Comparison of ENCODE assay signal across 27 mouse cellular contexts in genomic region chr4:117359803-117360382, GRCm38 (mm10).
A peak's percentile ranks its signal among the peaks of the same experiment; 100 is the strongest.
DNase-seq lines count a peak whose midpoint lies in the region; ATAC-seq and TF ChIP-seq lines count a peak whose summit lies in the region.
"Had no signal": no experiment of that assay in that cellular context is flagged by ENCODE, and none has a peak within 500 bp of the region (broad histone marks: within the 10 kb centered on the region; RNA-seq: fewer than 3 reads in every experiment).

No protein-coding gene starts in this region.

- TF ChIP-seq CTCF in CH12.LX (conservative IDR thresholded peaks at IDR 0.05 in 1 of 2, IDR thresholded peaks at IDR 0.05 in 1 of 2; ENCODE audit: low read depth in 2 of 2, low read length in 2 of 2): no peak

- H3K4me3 ChIP-seq in CH12.LX (replicated peaks in 1 of 3; ENCODE audit: low read depth in 2 of 3, low read length in 2 of 3, poor library complexity in 1 of 3) (peak overlapping the region in 1 of 3 experiments; percentile 33), ES-E14 (ENCODE audit: insufficient read depth in 1 of 2, low read depth in 1 of 2, low read length in 2 of 2, poor library complexity in 1 of 2, severe bottlenecking in 1 of 2) (no peak overlapping the region)
- H3K4me3 ChIP-seq: erythroblast, embryonic 14.5 days; heart, embryonic 13.5 days; liver, embryonic 13.5 days; midbrain, embryonic 13.5 days; neural tube, embryonic 13.5 days had no signal

- TF ChIP-seq EP300 in CH12.LX (IDR thresholded peaks at IDR 0.05; ENCODE audit: low read length): peak; percentile 80

- H3K79me2 ChIP-seq in CH12.LX (replicated peaks; ENCODE audit: control insufficient read depth, extremely low read depth, insufficient read depth, poor library complexity, severe bottlenecking): no peaks in the 10 kb centered on the region

- DNase-seq in CH12.LX (ENCODE audit: extremely low read depth): peak; percentile 69
- DNase-seq in ES-E14 (ENCODE audit: low read depth, low spot score): no peak
- DNase-seq in skeletal muscle tissue, adult 2 months (ENCODE audit: low read depth, low spot score): peak; percentile 36
- no peak for DNase-seq in Muller cell, postnatal 12 days (ENCODE audit: inconsistent ontology term)
- DNase-seq: adrenal gland, postnatal 14 days; cerebellum, adult 11-12 months; cerebellum, postnatal 10 days; gastrocnemius, postnatal 25 days; heart, postnatal 10 days; kidney, adult 9 months; layer of hippocampus, postnatal 36 days; left cerebral cortex, postnatal 4 days; liver, embryonic 13.5 days; lung, adult 2 months; lung, postnatal 10 days; right cerebral cortex, postnatal 4 days; thymus, adult 2 months; thymus, postnatal 36 days had no signal

- no peaks in the 10 kb centered on the region for H3K36me3 ChIP-seq in CH12.LX (replicated peaks in 1 of 2; ENCODE audit: control insufficient read depth in 1 of 2, insufficient read depth in 1 of 2, low read length in 1 of 2)
- H3K36me3 ChIP-seq in ES-E14 (ENCODE audit: control insufficient read depth, insufficient read depth, low read length, poor library complexity, severe bottlenecking): no peaks in the 10 kb centered on the region
- H3K36me3 ChIP-seq: heart, embryonic 13.5 days; liver, embryonic 13.5 days; midbrain, embryonic 13.5 days; neural tube, embryonic 13.5 days had no signal

- H3K9me3 ChIP-seq in CH12.LX (replicated peaks; ENCODE audit: low read length): no peaks in the 10 kb centered on the region
- H3K9me3 ChIP-seq in ES-E14 (ENCODE audit: control insufficient read depth, insufficient read depth, low read depth, low read length): no peaks in the 10 kb centered on the region
- H3K9me3 ChIP-seq: heart, embryonic 13.5 days; liver, embryonic 13.5 days; midbrain, embryonic 13.5 days; neural tube, embryonic 13.5 days had no signal

- peak overlapping the region; percentile 49 for H3K4me2 ChIP-seq in CH12.LX (ENCODE audit: insufficient read depth, low read depth, poor library complexity, severe bottlenecking)
- H3K4me2 ChIP-seq: heart, embryonic 13.5 days; liver, embryonic 13.5 days; midbrain, embryonic 13.5 days; neural tube, embryonic 13.5 days had no signal

- no peak overlapping the region for H3K27ac ChIP-seq in CH12.LX (ENCODE audit: insufficient read depth, low read depth)
- H3K27ac ChIP-seq in ES-E14 (ENCODE audit: insufficient read depth, low read depth, low read length, poor library complexity, severe bottlenecking): peak overlapping the region; percentile 9; the same call in 1 of the 2 replicates
- H3K27ac ChIP-seq: heart, embryonic 13.5 days; hindbrain, postnatal 0 days; liver, embryonic 13.5 days; macrophage; midbrain, embryonic 13.5 days; neural tube, embryonic 13.5 days had no signal

- no peak; the same call in 1 of the 2 replicates for TF ChIP-seq RAD21 in CH12.LX (IDR thresholded peaks at IDR 0.05; ENCODE audit: low read depth, low read length)

- peaks cover 14 to 84% of the 10 kb centered on the region in 2 experiments for H3K4me1 ChIP-seq in CH12.LX (ENCODE audit: control insufficient read depth in 1 of 2, insufficient read depth in 2 of 2)
- peaks cover 27 to 64% of the 10 kb centered on the region in 2 experiments for H3K4me1 ChIP-seq in ES-E14 (ENCODE audit: control insufficient read depth in 2 of 2, insufficient read depth in 2 of 2, low read length in 2 of 2, poor library complexity in 1 of 2)

- in situ Hi-C loops in CH12.LX (cut with MboI; ENCODE audit: low pct_ligation_motif_present, low pct_unique_long_range_greater_than_20kb, low sequenced_read_pairs) (no loop called here), ES-E14 (cut with MboI; ENCODE audit: low sequenced_read_pairs in 2 of 2, unreplicated experiment in 2 of 2) (no loop called here)

- peak; percentile 61 for ATAC-seq in granulocyte monocyte progenitor cell, adult 5-6 weeks (replicated peaks; ENCODE audit: poor library complexity, severe bottlenecking)
- no peak for ATAC-seq in activated CD4-positive, CD25-positive, alpha-beta regulatory T cell, adult 4 months
- ATAC-seq: intestine, postnatal 0 days; midbrain, embryonic 13.5 days had no signal

- H3K27me3 ChIP-seq in CH12.LX (replicated peaks): no peaks in the 10 kb centered on the region
- H3K27me3 ChIP-seq: liver, embryonic 13.5 days had no signal

- no peak overlapping the region for H3K9ac ChIP-seq in CH12.LX (ENCODE audit: insufficient read depth, low read depth)
- H3K9ac ChIP-seq in ES-E14 (ENCODE audit: insufficient read depth, low read depth, low read length, poor library complexity, severe bottlenecking): no peak overlapping the region
- H3K9ac ChIP-seq: heart, embryonic 13.5 days; liver, embryonic 13.5 days; midbrain, embryonic 13.5 days; neural tube, embryonic 13.5 days had no signal

- dilution Hi-C loops in CH12.LX (cut with MboI; ENCODE audit: extremely low pct_ligation_motif_present, extremely low pct_unique_long_range_greater_than_20kb, low sequenced_read_pairs): no loop called here

- no peak for TF ChIP-seq POLR2A in CH12.LX (IDR thresholded peaks at IDR 0.05; ENCODE audit: low read depth, low read length)

TF ChIP-seq in CH12.LX, 34 proteins besides CTCF, POLR2A, EP300 and RAD21 (continues in another document):
- TF ChIP-seq KAT2A (IDR thresholded peaks at IDR 0.05; ENCODE audit: insufficient replicate concordance, low read length) (no peak), ZNF384 (IDR thresholded peaks at IDR 0.05; ENCODE audit: low read depth, low read length) (no peak), USF1 (IDR thresholded peaks at IDR 0.05; ENCODE audit: low read depth, low read length) (no peak), MXI1 (IDR thresholded peaks at IDR 0.05; ENCODE audit: low read depth, low read length) (peak; percentile 42; the same call in 1 of the 2 replicates), IRF4 (IDR thresholded peaks at IDR 0.05; ENCODE audit: low read depth, low read length) (peak; percentile 88), ETS1 (conservative IDR thresholded peaks at IDR 0.05; ENCODE audit: low read depth, low read length) (peak; percentile 35; the same call in 1 of the 2 replicates), CHD2 (IDR thresholded peaks at IDR 0.05; ENCODE audit: low read length) (peak; percentile 48; the same call in 1 of the 2 replicates), TBP (conservative IDR thresholded peaks at IDR 0.05; ENCODE audit: low read depth, low read length) (no peak), MEF2A (IDR thresholded peaks at IDR 0.05; ENCODE audit: borderline replicate concordance, low read depth, low read length) (peak; percentile 62; the same call in 1 of the 2 replicates), POLR2AphosphoS2 (IDR thresholded peaks at IDR 0.05; ENCODE audit: low read depth, low read length) (no peak), JUND (conservative IDR thresholded peaks at IDR 0.05; ENCODE audit: low read depth, low read length) (no peak), UBTF (IDR thresholded peaks at IDR 0.05; ENCODE audit: low read depth, low read length) (no peak), PAX5 (IDR thresholded peaks at IDR 0.05; ENCODE audit: low read length) (no peak), SIN3A (IDR thresholded peaks at IDR 0.05; ENCODE audit: low read length) (0 out of 2 replicates have a peak, but pooled peaks have one; percentile 31), NELFE (IDR thresholded peaks at IDR 0.05; ENCODE audit: low read depth, low read length) (no peak), MAX (IDR thresholded peaks at IDR 0.05; ENCODE audit: low read length) (peak; percentile 64; the same call in 1 of the 2 replicates), MYC (IDR thresholded peaks at IDR 0.05; ENCODE audit: low read depth, low read length) (peak; percentile 42; the same call in 1 of the 2 replicates), USF2 (conservative IDR thresholded peaks at IDR 0.05; ENCODE audit: low read depth, low read length) (no peak), MAZ (IDR thresholded peaks at IDR 0.05; ENCODE audit: low read depth, low read length) (no peak), JUN (IDR thresholded peaks at IDR 0.05; ENCODE audit: insufficient read depth, low read depth, low read length) (no peak)

TF ChIP-seq in ES-E14, 5 proteins besides CTCF, POLR2A, EP300 and RAD21:
- TF ChIP-seq ZNF384 (IDR thresholded peaks at IDR 0.05; ENCODE audit: low read depth, low read length): no peak
- TF ChIP-seq MAFK (IDR thresholded peaks at IDR 0.05; ENCODE audit: insufficient read depth, low read depth, low read length): no peak
- TF ChIP-seq ZC3H11A (IDR thresholded peaks at IDR 0.05; ENCODE audit: borderline replicate concordance, low read depth, low read length): no peak
- no peak for TF ChIP-seq HCFC1 (IDR thresholded peaks at IDR 0.05; ENCODE audit: borderline replicate concordance, insufficient read depth, low read length)
- TF ChIP-seq CHD2 (IDR thresholded peaks at IDR 0.05; ENCODE audit: low read depth, low read length): no peak

Comparison
In these comparisons a context has a peak if more than half of its experiments do, and no peak if none do; other contexts are left out.
1. DNase-seq: peak in CH12.LX (single experiment) and skeletal muscle tissue, adult 2 months (single experiment); none in ES-E14 (single experiment) and Muller cell, postnatal 12 days (single experiment).